ENCODE assay signal across 25 mouse cellular contexts in genomic region chr13:117413616-117414015, GRCm38 (mm10).
A peak's percentile ranks its signal among the peaks of the same experiment; 100 is the strongest.
DNase-seq lines count a peak whose midpoint lies in the region; ATAC-seq and TF ChIP-seq lines count a peak whose summit lies in the region.
"Had no signal": no experiment of that assay in that cellular context is flagged by ENCODE, and none has a peak within 500 bp of the region (broad histone marks: within the 10 kb centered on the region; RNA-seq: fewer than 3 reads in every experiment).

No protein-coding gene starts in this region.

- no peaks in the 10 kb centered on the region for H3K9me3 ChIP-seq in heart, embryonic 12.5 days (replicated peaks)
- no peaks in the 10 kb centered on the region for H3K9me3 ChIP-seq in forebrain, postnatal 0 days (ENCODE audit: low read length)

- no peak overlapping the region for H3K27ac ChIP-seq in heart, embryonic 12.5 days (ENCODE audit: poor library complexity, severe bottlenecking)
- no peak overlapping the region for H3K27ac ChIP-seq in forebrain, postnatal 0 days (ENCODE audit: low read depth, low read length)

- no peaks in the 10 kb centered on the region for H3K36me3 ChIP-seq in heart, embryonic 12.5 days
- no peaks in the 10 kb centered on the region for H3K36me3 ChIP-seq in forebrain, postnatal 0 days (ENCODE audit: insufficient read depth)
- H3K36me3 ChIP-seq: G1E had no signal

- no peak overlapping the region for H3K4me2 ChIP-seq in heart, embryonic 12.5 days
- no peak overlapping the region for H3K4me2 ChIP-seq in forebrain, postnatal 0 days (ENCODE audit: low read depth)

- no peak overlapping the region for H3K9ac ChIP-seq in heart, embryonic 12.5 days
- H3K9ac ChIP-seq in forebrain, postnatal 0 days, result no peak overlapping the region

- peak; percentile 71; the same call in 1 of the 2 replicates for ATAC-seq in heart, embryonic 12.5 days (ENCODE audit: insufficient number of reproducible peaks, low FRiP score)
- ATAC-seq in common myeloid progenitor, adult 5-6 weeks (replicated peaks; ENCODE audit: low read depth, poor library complexity, severe bottlenecking), result 0 out of 2 replicates have a peak, but pooled peaks have one; percentile 18
- ATAC-seq in forebrain, postnatal 0 days, result no peak
- ATAC-seq: activated CD4-positive, CD25-positive, alpha-beta regulatory T cell, adult 4 months; CD4-positive, CD25-positive, alpha-beta regulatory T cell, adult 4 months; Patski had no signal

- 70% methylated on average over 4 of the region's 4 CpGs for WGBS in heart, embryonic 12.5 days
- WGBS in forebrain, postnatal 0 days, result 83% methylated on average over 4 of the region's 4 CpGs

- no peaks in the 10 kb centered on the region for H3K27me3 ChIP-seq in heart, embryonic 12.5 days (replicated peaks)
- H3K27me3 ChIP-seq in forebrain, postnatal 0 days (ENCODE audit: insufficient read depth, low read length), result no peaks in the 10 kb centered on the region
- H3K27me3 ChIP-seq: CH12.LX had no signal

- no peak for DNase-seq in heart, adult 8-10 months (ENCODE audit: low spot score)
- DNase-seq in 3134 (ENCODE audit: extremely low read depth, insufficient read length, low spot score), result peak; percentile 65
- peak; percentile 8 for DNase-seq in 416B (ENCODE audit: low read depth)
- DNase-seq in MN1 (ENCODE audit: low spot score), result no peak
- no peak for DNase-seq in cerebellum, postnatal 25 days
- no peak for DNase-seq in forebrain, postnatal 0 days
- DNase-seq: adrenal gland, adult 2 months; adrenal gland, adult 8-10 months; adrenal gland, postnatal 10 days; adrenal gland, postnatal 14 days; adrenal gland, postnatal 25 days; adrenal gland, postnatal 36 days; B cell, adult 2 months; cerebellum, adult 11 months; cerebellum, adult 11-12 months; cerebellum, adult 18-20 months; cerebellum, adult 2 months; cerebellum, adult 8-10 months had no signal

- no peak for TF ChIP-seq CTCF in forebrain, postnatal 0 days (IDR thresholded peaks at IDR 0.05; ENCODE audit: low read depth)

- no peak overlapping the region for H3K4me3 ChIP-seq in heart, embryonic 12.5 days
- no peak overlapping the region for H3K4me3 ChIP-seq in forebrain, postnatal 0 days (ENCODE audit: low read depth, low read length)

- no peaks in the 10 kb centered on the region for H3K4me1 ChIP-seq in heart, embryonic 12.5 days (replicated peaks)
- no peaks in the 10 kb centered on the region for H3K4me1 ChIP-seq in forebrain, postnatal 0 days (ENCODE audit: insufficient read depth)

Comparison
In these comparisons a context has a peak if more than half of its experiments do, and no peak if none do; other contexts are left out.
1. DNase-seq: peak in 3134 (single experiment) and 416B (single experiment); none in heart, adult 8-10 months (single experiment), MN1 (single experiment), cerebellum, postnatal 25 days (0 of 2) and forebrain, postnatal 0 days (single experiment).